Mouse (Mus musculus): ENCODE data around the gene H2al1m.
"Not testable (repeated sequence)": the region's sequence is repeated elsewhere in the genome, so short reads cannot be mapped to it uniquely, and the experiment has no call there.

H2al1m gene

GRCm38 (mm10) chrX:9316457-9316856 lies 32.9 kb downstream of the H2al1m start:
- DNase-seq (ENCODE audit: low read depth in 2 of 2, low spot score in 2 of 2) = not testable (repeated sequence)

- not testable (repeated sequence) for DNase-seq (ENCODE audit: low read depth in 2 of 2, low spot score in 2 of 2)
Observed at GRCm38 (mm10) chrX:9327954-9328353, 44.4 kb downstream of the H2al1m start.

DNA sequence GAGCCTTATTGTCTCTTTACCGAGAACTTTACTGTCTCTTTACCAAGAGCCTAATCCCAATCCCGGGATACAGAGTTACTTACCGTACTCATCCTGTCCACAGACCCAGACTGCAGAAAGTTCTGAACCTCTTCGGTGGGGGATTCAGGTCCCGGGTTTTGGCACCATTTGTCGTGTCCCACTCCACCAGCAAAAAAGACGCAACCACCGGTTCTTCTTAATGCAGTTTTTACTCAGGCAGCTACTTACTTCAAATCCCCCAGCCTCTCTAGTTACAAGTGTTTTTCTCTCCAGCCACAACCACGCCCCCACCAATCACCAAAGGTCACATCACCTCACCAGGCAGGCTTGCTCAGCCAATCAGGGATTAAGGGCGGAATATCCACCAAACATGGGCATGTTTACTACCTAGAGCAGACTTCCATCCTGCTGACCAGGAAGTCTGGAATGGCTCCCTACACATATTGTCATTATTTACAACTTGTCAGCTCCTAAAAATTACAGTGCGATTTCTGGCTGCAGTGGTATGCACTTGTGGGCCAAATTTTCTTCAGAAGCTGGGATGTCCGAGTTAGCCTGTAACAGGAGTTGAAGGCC lies 48.9 kb downstream of the H2al1m start:
- DNase-seq (ENCODE audit: low read depth in 2 of 2, low spot score in 2 of 2) = not testable (repeated sequence)

GRCm38 (mm10) chrX:9333035-9333434 lies 49.5 kb downstream of the H2al1m start:
- DNase-seq (ENCODE audit: low read depth in 2 of 2, low spot score in 2 of 2) = peak in 1 of 2 experiments; percentile 6

Measured in CD8-positive naive resting alpha-beta T cell, adult 2 months (primary cell).